15 mouse cellular contexts compared by ENCODE assay signal in the genomic region with DNA sequence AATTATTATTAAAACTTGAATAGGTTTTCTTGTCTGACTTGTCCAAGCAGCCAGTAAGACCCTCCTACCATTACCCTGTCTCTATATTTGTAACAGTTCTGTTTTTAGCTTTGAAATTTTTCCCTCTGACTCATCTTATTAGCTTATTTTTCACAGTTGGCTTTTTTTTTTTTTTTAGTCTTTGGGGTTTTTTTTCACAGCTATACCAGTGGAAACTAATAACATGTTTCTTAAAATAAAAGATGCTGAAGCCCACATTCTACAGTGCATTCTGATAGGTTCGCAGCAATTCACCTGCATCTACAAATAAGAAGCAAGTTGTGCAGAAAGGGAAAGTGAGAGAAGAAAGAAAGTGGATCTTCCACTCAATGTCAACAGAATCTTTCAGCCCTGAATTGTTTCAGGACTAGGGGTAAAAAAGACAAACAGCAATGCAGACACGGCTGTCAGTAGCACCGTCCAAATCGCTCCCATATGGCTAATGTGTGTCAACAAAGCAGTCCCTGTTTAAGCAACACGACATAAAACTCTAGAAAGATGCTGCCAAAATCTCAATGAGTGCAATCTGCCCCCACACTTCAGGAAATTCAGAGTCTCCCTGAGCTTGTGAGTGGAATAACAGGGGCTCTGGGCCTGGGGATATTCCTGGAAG.
A peak's percentile ranks its signal among the peaks of the same experiment; 100 is the strongest.
DNase-seq lines count a peak whose midpoint lies in the region; ATAC-seq lines count a peak whose summit lies in the region.
"Had no signal": no experiment of that assay in that cellular context is flagged by ENCODE, and none has a peak within 500 bp of the region (broad histone marks: within the 10 kb centered on the region; RNA-seq: fewer than 3 reads in every experiment).

No protein-coding gene starts in this region.

- no peaks in the 10 kb centered on the region for H3K4me1 ChIP-seq in forebrain, embryonic 14.5 days (ENCODE audit: control insufficient read depth, insufficient read depth, low read length)
- H3K4me1 ChIP-seq in forebrain, embryonic 12.5 days, result no peaks in the 10 kb centered on the region
- no peaks in the 10 kb centered on the region for H3K4me1 ChIP-seq in limb, embryonic 12.5 days (replicated peaks)
- 0 out of 2 replicates have a peak, but pooled peaks cover 4% of the 10 kb centered on the region for H3K4me1 ChIP-seq in limb, embryonic 10.5 days
- H3K4me1 ChIP-seq in embryonic facial prominence, embryonic 11.5 days (ENCODE audit: control insufficient read depth, insufficient read depth, low read length), result no peaks in the 10 kb centered on the region
- H3K4me1 ChIP-seq in limb, embryonic 13.5 days, result no peaks in the 10 kb centered on the region; the same call in 1 of the 2 replicates
- H3K4me1 ChIP-seq: heart, embryonic 12.5 days; hindbrain, embryonic 10.5 days had no signal

- no peak overlapping the region for H3K4me3 ChIP-seq in forebrain, embryonic 14.5 days (ENCODE audit: low read depth, low read length)
- H3K4me3 ChIP-seq in forebrain, embryonic 12.5 days (replicated peaks), result no peak overlapping the region
- H3K4me3 ChIP-seq in limb, embryonic 12.5 days (replicated peaks), result no peak overlapping the region
- no peak overlapping the region for H3K4me3 ChIP-seq in limb, embryonic 10.5 days
- H3K4me3 ChIP-seq in embryonic facial prominence, embryonic 11.5 days (ENCODE audit: low read depth, low read length), result no peak overlapping the region
- H3K4me3 ChIP-seq in limb, embryonic 13.5 days, result no peak overlapping the region
- H3K4me3 ChIP-seq: heart, embryonic 12.5 days; hindbrain, embryonic 10.5 days had no signal

- DNase-seq in forebrain, embryonic 14.5 days (ENCODE audit: low spot score), result peak; percentile 78
- DNase-seq in limb, embryonic 10.5 days (ENCODE audit: low spot score), result no peak
- DNase-seq in embryonic facial prominence, embryonic 11.5 days (ENCODE audit: low spot score), result peak; percentile 9
- no peak for DNase-seq in heart, adult 18-20 months
- DNase-seq in adipocyte (ENCODE audit: low spot score), result no peak
- DNase-seq: cerebellum, adult 18-20 months; gastrocnemius, postnatal 14 days; kidney, adult 11 months; retina, postnatal 1 day; thymus, adult 18-20 months had no signal

- H3K27me3 ChIP-seq in forebrain, embryonic 14.5 days (replicated peaks; ENCODE audit: control insufficient read depth, insufficient read depth, low read length), result no peaks in the 10 kb centered on the region
- no peaks in the 10 kb centered on the region for H3K27me3 ChIP-seq in forebrain, embryonic 12.5 days
- H3K27me3 ChIP-seq in limb, embryonic 12.5 days, result no peaks in the 10 kb centered on the region
- H3K27me3 ChIP-seq in limb, embryonic 10.5 days (ENCODE audit: low read depth, poor library complexity, severe bottlenecking), result no peaks in the 10 kb centered on the region
- no peaks in the 10 kb centered on the region for H3K27me3 ChIP-seq in embryonic facial prominence, embryonic 11.5 days (ENCODE audit: control insufficient read depth, insufficient read depth, low read length)
- no peaks in the 10 kb centered on the region for H3K27me3 ChIP-seq in limb, embryonic 13.5 days
- H3K27me3 ChIP-seq: heart, embryonic 12.5 days had no signal

- no peak overlapping the region for H3K27ac ChIP-seq in forebrain, embryonic 14.5 days (ENCODE audit: low read depth, low read length)
- H3K27ac ChIP-seq in forebrain, embryonic 12.5 days, result no peak overlapping the region
- H3K27ac ChIP-seq in limb, embryonic 12.5 days, result 0 out of 2 replicates have a peak overlapping the region, but pooled peaks have one; percentile 43
- no peak overlapping the region; the same call in 1 of the 2 replicates for H3K27ac ChIP-seq in limb, embryonic 10.5 days
- no peak overlapping the region for H3K27ac ChIP-seq in embryonic facial prominence, embryonic 11.5 days (replicated peaks; ENCODE audit: low read depth, low read length)
- no peak overlapping the region for H3K27ac ChIP-seq in limb, embryonic 13.5 days
- H3K27ac ChIP-seq: hindbrain, embryonic 10.5 days had no signal

- 52% methylated on average over 5 of the region's 5 CpGs for WGBS in forebrain, embryonic 14.5 days
- 76% methylated on average over 5 of the region's 5 CpGs for WGBS in forebrain, embryonic 12.5 days
- 52% methylated on average over 5 of the region's 5 CpGs for WGBS in limb, embryonic 12.5 days
- 59% methylated on average over 5 of the region's 5 CpGs for WGBS in limb, embryonic 10.5 days
- 36% methylated on average over 5 of the region's 5 CpGs for WGBS in embryonic facial prominence, embryonic 11.5 days
- WGBS in limb, embryonic 13.5 days, result 45% methylated on average over 5 of the region's 5 CpGs

- peak; percentile 76; the same call in 1 of the 2 replicates for ATAC-seq in forebrain, embryonic 14.5 days
- no peak for ATAC-seq in forebrain, embryonic 12.5 days (ENCODE audit: low FRiP score)
- no peak for ATAC-seq in limb, embryonic 12.5 days (ENCODE audit: insufficient number of reproducible peaks, insufficient read depth, low FRiP score, low TSS enrichment, low read depth)
- no peak for ATAC-seq in embryonic facial prominence, embryonic 11.5 days (replicated peaks; ENCODE audit: insufficient number of reproducible peaks, low FRiP score, low TSS enrichment, low read depth)
- ATAC-seq in limb, embryonic 13.5 days (ENCODE audit: low FRiP score, low read depth), result peak; percentile 72

- no peaks in the 10 kb centered on the region for H3K9me3 ChIP-seq in forebrain, embryonic 14.5 days (replicated peaks; ENCODE audit: control insufficient read depth, low read length)
- H3K9me3 ChIP-seq in forebrain, embryonic 12.5 days, result no peaks in the 10 kb centered on the region
- no peaks in the 10 kb centered on the region for H3K9me3 ChIP-seq in limb, embryonic 12.5 days
- H3K9me3 ChIP-seq in limb, embryonic 10.5 days (replicated peaks), result no peaks in the 10 kb centered on the region
- H3K9me3 ChIP-seq in embryonic facial prominence, embryonic 11.5 days (replicated peaks; ENCODE audit: control insufficient read depth, low read length), result no peaks in the 10 kb centered on the region
- H3K9me3 ChIP-seq in limb, embryonic 13.5 days, result no peaks in the 10 kb centered on the region
- H3K9me3 ChIP-seq: heart, embryonic 12.5 days; hindbrain, embryonic 10.5 days had no signal

- H3K9ac ChIP-seq in forebrain, embryonic 14.5 days (ENCODE audit: low read length), result no peak overlapping the region
- H3K9ac ChIP-seq in forebrain, embryonic 12.5 days, result no peak overlapping the region
- no peak overlapping the region for H3K9ac ChIP-seq in limb, embryonic 12.5 days (replicated peaks)
- no peak overlapping the region for H3K9ac ChIP-seq in embryonic facial prominence, embryonic 11.5 days (replicated peaks; ENCODE audit: low read length)
- H3K9ac ChIP-seq in limb, embryonic 13.5 days, result no peak overlapping the region
- H3K9ac ChIP-seq: heart, embryonic 12.5 days had no signal

- H3K36me3 ChIP-seq in forebrain, embryonic 14.5 days (ENCODE audit: control insufficient read depth, insufficient read depth, low read length), result no peaks in the 10 kb centered on the region
- H3K36me3 ChIP-seq in forebrain, embryonic 12.5 days (replicated peaks), result no peaks in the 10 kb centered on the region
- H3K36me3 ChIP-seq in limb, embryonic 12.5 days, result no peaks in the 10 kb centered on the region
- no peaks in the 10 kb centered on the region for H3K36me3 ChIP-seq in limb, embryonic 10.5 days
- no peaks in the 10 kb centered on the region for H3K36me3 ChIP-seq in embryonic facial prominence, embryonic 11.5 days (replicated peaks; ENCODE audit: control insufficient read depth, insufficient read depth, low read depth, low read length)
- no peaks in the 10 kb centered on the region for H3K36me3 ChIP-seq in limb, embryonic 13.5 days
- H3K36me3 ChIP-seq: heart, embryonic 12.5 days; hindbrain, embryonic 10.5 days had no signal

- no peak overlapping the region for H3K4me2 ChIP-seq in forebrain, embryonic 14.5 days (ENCODE audit: low read length)
- H3K4me2 ChIP-seq in forebrain, embryonic 12.5 days, result no peak overlapping the region
- H3K4me2 ChIP-seq in limb, embryonic 12.5 days, result no peak overlapping the region
- no peak overlapping the region for H3K4me2 ChIP-seq in embryonic facial prominence, embryonic 11.5 days (ENCODE audit: low read depth, low read length)
- H3K4me2 ChIP-seq in limb, embryonic 13.5 days (replicated peaks), result no peak overlapping the region
- H3K4me2 ChIP-seq: heart, embryonic 12.5 days had no signal

Comparison
In these comparisons a context has a peak if more than half of its experiments do, and no peak if none do; other contexts are left out.
1. ATAC-seq: peak in forebrain, embryonic 14.5 days (single experiment) and limb, embryonic 13.5 days (single experiment); none in forebrain, embryonic 12.5 days (single experiment), limb, embryonic 12.5 days (single experiment) and embryonic facial prominence, embryonic 11.5 days (single experiment).
2. DNase-seq: peak in forebrain, embryonic 14.5 days (single experiment) and embryonic facial prominence, embryonic 11.5 days (single experiment); none in limb, embryonic 10.5 days (single experiment), heart, adult 18-20 months (0 of 2) and adipocyte (single experiment).